Mouse (Mus musculus) limb, embryonic 15.5 days (tissue): ENCODE measurements around the gene Dnmt1. TPM values are rescaled to one million over a fixed set of nuclear protein-coding genes. Genes with fewer than 3 reads are reported as not detected.

ENCODE experiments used
- microRNA-seq: library from miRNA; unstranded; fragments of <30 nt; microRNA quantifications from one replicate; pipeline ENCODE4, GENCODE M21; 2016
- polyA plus RNA-seq: library from polyadenylated mRNA; unstranded; fragments of >200 nt; fragmentation: Nextera tagmentation; extraction: Ambion mirVana; gene quantifications from 2 replicates; pipeline ENCODE4 v1.2.1, GENCODE M21; 2015

Gene Dnmt1
- polyA plus RNA-seq, 1 experiment from 2014 or later = 82.3 TPM

Small RNA genes lying within 50 kb of the gene (microRNA-seq; reads per million reads assigned to microRNA genes)
- gene Mir7081 = 0.61 reads per million

Other genes starting within 250 kb of the Dnmt1 start
- gene Olfm2, start 213.5 kb downstream of the Dnmt1 start, polyA plus RNA-seq = 9.3 and 9.7 TPM in 2 replicates
- gene Col5a3, start 144.8 kb downstream of the Dnmt1 start, polyA plus RNA-seq = 8.0 and 15.3 TPM in 2 replicates
- not detected in 2 replicates for gene Rdh8, start 141.4 kb downstream of the Dnmt1 start, polyA plus RNA-seq
- gene A230050P20Rik, start 91.2 kb downstream of the Dnmt1 start, polyA plus RNA-seq = 9.5 and 11.8 TPM in 2 replicates
- gene Angptl6, start 80.2 kb downstream of the Dnmt1 start, polyA plus RNA-seq = 4.6 and 5.0 TPM in 2 replicates
- gene Ppan, start 71.7 kb downstream of the Dnmt1 start, polyA plus RNA-seq = 86.9 and 88.6 TPM in 2 replicates
- gene Eif3g, start 61.3 kb downstream of the Dnmt1 start, polyA plus RNA-seq = 303 and 319 TPM in 2 replicates
- 62.0 and 65.1 TPM in 2 replicates for gene S1pr2, start 16.9 kb upstream of the Dnmt1 start, polyA plus RNA-seq
- 112 and 116 TPM in 2 replicates for gene Mrpl4, start 42.9 kb upstream of the Dnmt1 start, polyA plus RNA-seq
- 23.4 and 24.4 TPM in 2 replicates for gene Icam1, start 56.1 kb upstream of the Dnmt1 start, polyA plus RNA-seq
- 0.96 and 3.0 TPM in 2 replicates for gene Icam4, start 69.5 kb upstream of the Dnmt1 start, polyA plus RNA-seq
- gene Icam5, start 72.2 kb upstream of the Dnmt1 start, polyA plus RNA-seq = 0.05 and 0.21 TPM in 2 replicates
- 0.56 TPM in 1 of 2 replicates, not detected in the other for gene Zglp1, start 107.2 kb upstream of the Dnmt1 start, polyA plus RNA-seq
- 0.60 and 0.93 TPM in 2 replicates for gene Gm49373, start 113.2 kb upstream of the Dnmt1 start, polyA plus RNA-seq
- 53.3 and 57.9 TPM in 2 replicates for gene Fdx1l, start 113.7 kb upstream of the Dnmt1 start, polyA plus RNA-seq
- gene Gm38431, start 132.1 kb upstream of the Dnmt1 start, polyA plus RNA-seq = 1.2 and 1.6 TPM in 2 replicates
- 49.6 and 55.0 TPM in 2 replicates for gene Raver1, start 132.1 kb upstream of the Dnmt1 start, polyA plus RNA-seq
- gene Tyk2, start 171.4 kb upstream of the Dnmt1 start, polyA plus RNA-seq = 13.1 and 13.2 TPM in 2 replicates
- 298 and 326 TPM in 2 replicates for gene Cdc37, start 190.1 kb upstream of the Dnmt1 start, polyA plus RNA-seq
- gene Pde4a, start 205.8 kb upstream of the Dnmt1 start, polyA plus RNA-seq = 6.1 and 6.4 TPM in 2 replicates